Mouse (Mus musculus) mature B cell (primary cell): ENCODE results near the gene Clp1.

Experiments
- in situ Hi-C: fragments of 300-500 bp; cut with MboI; formaldehyde crosslinking; loops from 2 replicates; pipeline ENCODE4 v1.14.3; 2019

Clp1 gene

DNA sequence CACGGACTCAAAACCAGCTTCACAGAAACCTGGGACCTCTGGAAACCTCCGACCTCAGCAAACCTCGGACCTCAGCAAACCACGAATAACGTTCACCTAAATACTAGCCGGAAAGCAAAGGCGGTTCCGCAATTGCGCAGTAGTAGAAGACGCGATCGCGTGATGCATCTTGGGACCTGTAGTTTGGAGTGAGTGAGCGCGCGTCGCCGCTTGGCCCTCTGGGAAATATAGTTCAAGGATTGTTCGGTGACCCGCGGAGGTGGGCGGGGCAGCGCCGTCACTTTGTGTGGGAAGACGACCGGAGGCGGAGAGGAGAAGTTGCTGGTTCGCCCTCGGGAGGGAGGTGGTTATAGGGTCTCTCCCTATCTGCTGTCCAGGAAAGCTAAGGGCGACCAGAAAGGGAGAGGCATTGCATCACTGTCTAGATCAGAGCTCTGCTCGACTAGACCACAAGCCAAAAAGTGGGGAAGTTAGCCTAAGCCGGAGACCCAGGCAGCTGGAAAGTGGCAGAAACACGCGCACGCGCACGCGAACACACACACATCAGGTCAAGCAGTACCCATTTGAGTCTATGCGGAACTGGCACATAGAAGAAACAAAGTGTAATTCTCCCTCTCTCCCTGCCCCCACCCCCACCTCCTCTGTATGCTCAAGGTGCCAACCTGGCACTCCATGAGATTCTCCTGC, at the start of gene Clp1:
Clp1 (minus strand) TSS at position 179 of the 687 bp plus-strand sequence.
- in situ Hi-C loops, result no loop called here

- in situ Hi-C loops, result no loop called here
Measured at GRCm38 (mm10) chr2:84775665-84776064, 48.5 kb upstream of the Clp1 start.

GRCm38 (mm10) chr2:84775241-84775640, 48.1 kb upstream of the Clp1 start, which contains the start of gene Serping1:
TSS of gene Serping1 (minus strand) at chr2:84775444.
- in situ Hi-C loops, result no loop called here

DNA sequence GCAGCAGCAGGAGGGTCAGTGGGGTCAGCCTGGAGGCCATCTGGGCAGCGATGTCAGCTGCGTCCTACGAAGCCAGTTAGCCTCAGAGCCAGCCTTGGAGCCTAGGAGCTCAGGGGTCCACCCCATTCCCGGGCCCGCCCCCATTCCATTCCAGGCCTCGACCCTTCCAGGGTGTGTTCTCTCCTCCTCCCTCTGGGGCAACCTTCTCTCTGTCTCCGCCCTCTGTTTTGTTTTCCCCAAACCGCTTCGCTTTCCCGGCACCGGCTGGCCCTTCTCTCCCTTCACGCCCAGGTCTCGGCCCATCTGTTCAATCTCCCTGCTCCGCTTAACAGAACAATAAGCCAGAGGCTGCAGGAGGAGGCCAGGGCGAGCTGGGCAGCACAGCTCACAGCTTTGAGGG, 47.6 kb upstream of the Clp1 start:
- in situ Hi-C loops, result no loop called here

- in situ Hi-C loops, result no loop called here
Measured at GRCm38 (mm10) chr2:84773195-84773594, 46.0 kb upstream of the Clp1 start.

GRCm38 (mm10) chr2:84772454-84772853, 45.3 kb upstream of the Clp1 start:
- in situ Hi-C loops, result no loop called here

GRCm38 (mm10) chr2:84770501-84770900, 43.4 kb upstream of the Clp1 start:
- in situ Hi-C loops, result no loop called here

- in situ Hi-C loops, result no loop called here
Measured at GRCm38 (mm10) chr2:84762818-84763217, 35.7 kb upstream of the Clp1 start.

- in situ Hi-C loops, result no loop called here
Measured at GRCm38 (mm10) chr2:84762295-84762694, 35.1 kb upstream of the Clp1 start.

- in situ Hi-C loops, result no loop called here
Measured at GRCm38 (mm10) chr2:84761840-84762239, 34.7 kb upstream of the Clp1 start.

- in situ Hi-C loops, result no loop called here
Measured at GRCm38 (mm10) chr2:84761309-84761708, 34.2 kb upstream of the Clp1 start.

DNA sequence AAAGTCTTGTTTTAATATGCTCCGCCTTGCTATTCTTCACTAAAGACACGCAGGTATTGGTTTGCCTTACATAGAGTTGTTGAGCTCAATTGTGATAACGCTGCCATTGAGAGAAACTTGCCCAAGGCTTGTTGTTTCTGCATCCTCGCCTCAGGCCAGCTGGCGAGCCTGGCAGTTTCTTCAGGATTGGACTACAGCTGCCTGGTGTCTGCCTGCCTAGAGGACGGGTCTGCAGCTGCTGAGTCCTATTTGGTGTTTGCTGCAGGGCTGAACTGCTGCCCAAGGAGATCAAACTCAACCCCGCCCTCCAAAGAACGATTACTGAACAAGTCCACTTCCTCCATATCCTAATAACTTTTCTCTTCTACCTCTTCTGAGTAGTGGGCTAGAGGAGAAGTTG, 33.6 kb upstream of the Clp1 start:
- in situ Hi-C loops, result no loop called here

GRCm38 (mm10) chr2:84758542-84759127, 31.5 kb upstream of the Clp1 start:
- in situ Hi-C loops, result no loop called here

GRCm38 (mm10) chr2:84757026-84757682, 30.0 kb upstream of the Clp1 start:
- in situ Hi-C loops, result no loop called here

- in situ Hi-C loops, result no loop called here
Measured at GRCm38 (mm10) chr2:84756245-84756644, 29.1 kb upstream of the Clp1 start.

DNA sequence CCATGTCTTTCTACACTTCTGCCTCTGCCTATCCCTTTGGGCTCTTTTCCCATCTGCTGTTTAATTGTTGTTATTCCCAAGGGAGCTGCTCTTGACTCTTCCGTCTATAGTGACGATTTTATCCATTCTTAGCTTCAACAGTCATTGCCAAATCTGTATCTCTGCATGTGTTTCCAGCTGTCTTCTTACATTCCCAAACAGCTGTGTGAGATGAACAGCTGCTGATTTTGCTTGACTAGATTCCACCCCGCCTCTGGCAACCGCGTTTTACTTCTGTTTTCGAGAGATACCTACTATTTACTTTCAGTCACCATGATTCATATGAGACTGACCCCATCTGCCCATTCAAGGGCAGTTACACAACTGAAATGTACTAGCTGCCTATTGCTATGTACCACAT, 23.0 kb upstream of the Clp1 start:
- in situ Hi-C loops, result no loop called here

DNA sequence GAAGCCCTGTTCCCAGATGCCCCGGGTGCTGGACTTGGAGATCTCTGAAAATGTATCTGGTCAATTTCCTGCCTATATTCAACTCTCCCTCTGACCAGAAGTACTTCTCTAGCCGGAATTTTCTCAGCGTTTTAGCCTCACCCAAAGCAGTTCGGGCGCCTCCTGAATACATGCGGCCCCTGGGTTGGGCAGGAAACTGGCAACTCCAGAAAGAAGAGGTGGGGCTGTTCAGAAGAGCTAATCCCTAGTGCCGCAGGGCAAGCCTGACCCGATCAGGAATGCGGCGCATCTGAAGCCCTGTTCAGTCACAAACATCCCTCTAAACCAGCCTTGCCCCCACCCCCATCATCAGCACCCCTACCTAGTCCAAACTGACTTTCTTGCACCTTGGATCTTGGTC, 17.0 kb upstream of the Clp1 start:
- in situ Hi-C loops, result no loop called here

- in situ Hi-C loops, result no loop called here
Measured at GRCm38 (mm10) chr2:84743561-84743960, 16.4 kb upstream of the Clp1 start, which contains the start of gene Gm19426. TSS of gene Gm19426 (minus strand) at chr2:84743655.

GRCm38 (mm10) chr2:84742451-84743283, 15.5 kb upstream of the Clp1 start:
- in situ Hi-C loops, result no loop called here

DNA sequence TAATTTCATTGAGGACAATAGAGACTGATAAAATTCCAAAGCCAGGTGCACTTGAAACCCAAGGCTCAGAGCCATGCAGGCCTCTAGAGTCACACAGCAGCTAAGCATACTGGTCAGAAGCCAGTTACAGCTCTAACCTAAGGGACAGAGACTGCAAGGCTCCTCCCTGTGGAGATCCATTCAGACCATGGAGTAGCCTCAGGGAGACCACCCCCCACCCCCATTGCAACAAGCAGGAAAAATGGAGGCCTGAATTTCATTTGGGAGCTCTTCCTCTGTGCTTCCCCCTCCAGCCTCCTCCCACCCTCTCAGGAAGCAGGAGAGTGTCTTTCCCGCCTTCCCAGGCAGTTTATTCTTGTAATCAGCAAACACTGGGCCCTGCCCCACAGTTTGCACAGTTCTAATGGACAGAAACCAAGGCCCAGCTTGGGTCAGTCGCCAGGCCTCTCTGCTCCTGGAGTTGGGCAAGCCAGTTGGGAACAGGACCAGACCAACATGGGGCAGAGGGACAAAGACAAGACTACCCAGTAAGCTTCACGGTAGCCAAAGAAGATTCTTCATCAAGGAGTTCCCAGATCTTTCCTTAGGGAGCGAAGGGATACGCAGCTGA, 14.8 kb upstream of the Clp1 start:
- in situ Hi-C loops, result no loop called here

DNA sequence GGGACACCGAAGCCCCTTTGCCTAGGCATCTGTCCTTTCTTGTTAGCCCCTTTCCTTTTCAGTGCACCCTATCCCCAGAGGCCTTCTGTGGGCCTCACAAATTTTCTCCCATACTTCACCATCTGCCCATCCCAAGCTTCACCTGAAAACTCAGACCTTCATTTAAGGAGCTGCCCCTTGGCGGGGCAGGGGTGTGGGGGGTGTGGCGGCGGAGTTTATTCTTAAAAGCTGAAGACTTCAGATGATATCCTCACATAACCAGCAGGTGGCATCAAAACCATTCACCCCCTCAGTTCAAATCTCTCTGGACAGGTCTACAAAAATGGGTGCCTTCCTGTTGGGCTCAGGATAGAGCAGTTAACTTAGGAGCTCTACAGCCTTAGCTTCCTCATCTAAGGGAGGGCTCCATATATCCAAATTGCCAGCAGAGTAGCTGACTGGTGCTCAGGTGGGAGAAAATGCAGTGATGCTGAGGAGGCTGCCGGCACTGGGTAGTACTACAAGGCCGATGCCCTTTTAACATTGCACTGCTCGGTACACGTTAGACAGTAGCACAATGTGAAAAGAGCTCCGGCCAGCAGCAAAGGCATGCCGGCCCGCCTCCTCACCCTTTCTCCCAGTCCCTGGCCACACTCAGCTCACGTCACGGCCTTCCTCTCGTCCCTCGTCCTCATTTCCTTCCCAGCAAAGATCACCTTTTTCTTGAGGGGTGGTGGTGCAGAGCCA, 13.6 kb upstream of the Clp1 start:
- in situ Hi-C loops, result no loop called here
